In the genomic region with DNA sequence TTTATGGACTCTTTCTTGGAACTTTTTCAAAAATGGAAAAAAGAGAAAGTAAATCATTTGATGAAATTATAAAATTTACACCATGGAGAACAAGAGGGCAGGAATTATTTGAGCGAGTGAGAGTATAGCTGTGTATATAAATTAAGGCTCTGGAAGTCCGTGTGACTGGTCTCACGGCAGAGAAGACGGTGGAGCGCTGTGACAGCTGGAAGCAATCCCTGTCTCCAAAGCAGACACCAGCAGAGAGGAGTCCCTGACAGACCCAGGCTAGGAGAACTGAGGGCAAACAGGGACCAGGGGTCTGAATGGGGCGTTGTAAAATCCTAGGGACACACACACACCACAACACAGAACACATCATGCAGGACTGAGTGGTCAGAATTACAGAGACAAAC, we compare ENCODE assay signal across 26 mouse cellular contexts. TPM values are rescaled to one million over a fixed set of nuclear protein-coding genes. Genes with fewer than 3 reads are reported as not detected.
DNase-seq lines count a peak whose midpoint lies in the region; ATAC-seq and TF ChIP-seq lines count a peak whose summit lies in the region.
"Had no signal": no experiment of that assay in that cellular context is flagged by ENCODE, and none has a peak within 500 bp of the region (broad histone marks: within the 10 kb centered on the region; RNA-seq: fewer than 3 reads in every experiment).

No protein-coding gene starts in this region.

- no peak for TF ChIP-seq CTCF in kidney, adult 2 months (conservative IDR thresholded peaks at IDR 0.05; ENCODE audit: insufficient read depth, insufficient read length, low read depth, low read length)

- no peaks in the 10 kb centered on the region for H3K4me1 ChIP-seq in kidney, embryonic 14.5 days (ENCODE audit: control insufficient read depth, insufficient read depth, low read length)
- no peaks in the 10 kb centered on the region for H3K4me1 ChIP-seq in kidney, adult 2 months (ENCODE audit: control insufficient read depth, insufficient read depth, low read length)
- H3K4me1 ChIP-seq in midbrain, embryonic 10.5 days = peaks cover 14% of the 10 kb centered on the region; the same call in 1 of the 2 replicates
- no peaks in the 10 kb centered on the region for H3K4me1 ChIP-seq in midbrain, embryonic 13.5 days (replicated peaks)
- H3K4me1 ChIP-seq: forebrain, embryonic 13.5 days; limb, embryonic 12.5 days; neural tube, embryonic 13.5 days had no signal

- DNase-seq in kidney, adult 18-20 months = no peak
- peak; percentile 42 to 56 for DNase-seq in kidney, postnatal 4 days
- no peak for DNase-seq in kidney, adult 2 months
- DNase-seq in midbrain, embryonic 10.5 days (ENCODE audit: low spot score) = no peak
- no peak for DNase-seq in urinary bladder, postnatal 25 days (ENCODE audit: low spot score)
- DNase-seq: adrenal gland, adult 2 months; cerebellum, adult 2 months; cerebellum, postnatal 14 days; gastrocnemius, postnatal 10 days; heart, postnatal 10 days; lung, adult 2 months; thymus, adult 2 months; thymus, postnatal 36 days had no signal

- H3K27me3 ChIP-seq in kidney, embryonic 14.5 days (ENCODE audit: control insufficient read depth, insufficient read depth, low read length) = no peaks in the 10 kb centered on the region
- no peaks in the 10 kb centered on the region for H3K27me3 ChIP-seq in kidney, adult 2 months (replicated peaks; ENCODE audit: control insufficient read depth, insufficient read depth, low read length)
- no peaks in the 10 kb centered on the region for H3K27me3 ChIP-seq in midbrain, embryonic 10.5 days (ENCODE audit: low read depth, poor library complexity, severe bottlenecking)
- H3K27me3 ChIP-seq in midbrain, embryonic 13.5 days = no peaks in the 10 kb centered on the region
- H3K27me3 ChIP-seq: forebrain, embryonic 13.5 days; heart, embryonic 13.5 days; limb, embryonic 12.5 days; midbrain, embryonic 12.5 days; neural tube, embryonic 13.5 days had no signal

- peaks cover 16% of the 10 kb centered on the region for H3K36me3 ChIP-seq in kidney, embryonic 14.5 days (ENCODE audit: control insufficient read depth, insufficient read depth, low read length)
- no peaks in the 10 kb centered on the region for H3K36me3 ChIP-seq in kidney, adult 2 months (ENCODE audit: control insufficient read depth, insufficient read depth, low read length)
- peaks cover 57% of the 10 kb centered on the region for H3K36me3 ChIP-seq in midbrain, embryonic 10.5 days
- peaks cover 32% of the 10 kb centered on the region for H3K36me3 ChIP-seq in midbrain, embryonic 13.5 days

- TF ChIP-seq POLR2A in kidney, adult 2 months (IDR thresholded peaks at IDR 0.05; ENCODE audit: low read depth, low read length) = no peak

- no peak overlapping the region; the same call in 1 of the 2 replicates for H3K27ac ChIP-seq in kidney, embryonic 14.5 days (ENCODE audit: low read depth, low read length)
- H3K27ac ChIP-seq in kidney, adult 2 months (ENCODE audit: insufficient read depth, low read depth, low read length) = no peak overlapping the region
- H3K27ac ChIP-seq in midbrain, embryonic 10.5 days (replicated peaks) = peak overlapping the region; percentile 55
- H3K27ac ChIP-seq in midbrain, embryonic 13.5 days = no peak overlapping the region
- H3K27ac ChIP-seq: forebrain, embryonic 13.5 days; heart, embryonic 13.5 days; limb, embryonic 12.5 days; midbrain, embryonic 12.5 days; neural tube, embryonic 13.5 days had no signal

- no peak overlapping the region for H3K4me2 ChIP-seq in kidney, embryonic 14.5 days (replicated peaks; ENCODE audit: low read depth, low read length)
- H3K4me2 ChIP-seq in midbrain, embryonic 13.5 days (replicated peaks) = no peak overlapping the region
- H3K4me2 ChIP-seq: forebrain, embryonic 13.5 days; heart, embryonic 13.5 days; limb, embryonic 12.5 days; liver, embryonic 11.5 days; midbrain, embryonic 12.5 days; neural tube, embryonic 13.5 days had no signal

- no peak overlapping the region for H3K4me3 ChIP-seq in kidney, embryonic 14.5 days (ENCODE audit: low read length)
- H3K4me3 ChIP-seq in kidney, adult 2 months (ENCODE audit: insufficient read depth, low read depth, low read length) = no peak overlapping the region
- no peak overlapping the region for H3K4me3 ChIP-seq in midbrain, embryonic 10.5 days
- H3K4me3 ChIP-seq in midbrain, embryonic 13.5 days (replicated peaks) = no peak overlapping the region
- H3K4me3 ChIP-seq: forebrain, embryonic 13.5 days; heart, embryonic 13.5 days; limb, embryonic 12.5 days; midbrain, embryonic 12.5 days; neural tube, embryonic 13.5 days had no signal

- WGBS in kidney, embryonic 14.5 days = 33% methylated on average over 6 of the region's 6 CpGs
- WGBS in kidney, adult 2 months = 71% methylated on average over 6 of the region's 6 CpGs
- WGBS in midbrain, embryonic 10.5 days = 82% methylated on average over 6 of the region's 6 CpGs
- 78% methylated on average over 6 of the region's 6 CpGs for WGBS in midbrain, embryonic 13.5 days

- peak; percentile 72 for ATAC-seq in kidney, embryonic 14.5 days (ENCODE audit: low FRiP score, low TSS enrichment)
- ATAC-seq in midbrain, embryonic 13.5 days = no peak
- ATAC-seq: activated CD4-positive, CD25-positive, alpha-beta regulatory T cell, adult 4 months; CD4-positive, CD25-positive, alpha-beta regulatory T cell, adult 4 months; forebrain, embryonic 13.5 days; hindbrain, embryonic 16.5 days had no signal

- H3K9me3 ChIP-seq in kidney, embryonic 14.5 days (ENCODE audit: control insufficient read depth, low read length) = no peaks in the 10 kb centered on the region
- no peaks in the 10 kb centered on the region for H3K9me3 ChIP-seq in midbrain, embryonic 10.5 days (replicated peaks)
- H3K9me3 ChIP-seq in midbrain, embryonic 13.5 days = no peaks in the 10 kb centered on the region
- H3K9me3 ChIP-seq: forebrain, embryonic 13.5 days; heart, embryonic 13.5 days; limb, embryonic 12.5 days; midbrain, embryonic 12.5 days; neural tube, embryonic 13.5 days had no signal

- no peak overlapping the region for H3K9ac ChIP-seq in kidney, embryonic 14.5 days (ENCODE audit: low read depth, low read length)
- H3K9ac ChIP-seq in midbrain, embryonic 13.5 days (replicated peaks) = no peak overlapping the region
- H3K9ac ChIP-seq: forebrain, embryonic 13.5 days; heart, embryonic 13.5 days; limb, embryonic 12.5 days; midbrain, embryonic 12.5 days; neural tube, embryonic 13.5 days had no signal

RNA-seq across cellular contexts. Expression of a gene that starts 0.5 kb away (rescaled TPM):
- 0.41 TPM in 1 of 2 replicates, not detected in the other for polyA plus RNA-seq in kidney, embryonic 14.5 days (2014; fragmentation: Nextera tagmentation; extraction: Ambion mirVana)
- polyA plus RNA-seq in kidney, adult 2 months (2012; rRNA removed) = not detected in 2 replicates
- 0.19 and 0.42 TPM in 2 replicates for polyA plus RNA-seq in midbrain, embryonic 10.5 days (2016; fragmentation: Nextera tagmentation; extraction: Ambion mirVana)
- 0.42 and 0.53 TPM in 2 replicates for polyA plus RNA-seq in midbrain, embryonic 13.5 days (2015; fragmentation: Nextera tagmentation; extraction: Ambion mirVana)
- polyA plus RNA-seq: adrenal gland, adult 2 months; CD4-positive, CD25-positive, alpha-beta regulatory T cell, adult 4 months; forebrain, embryonic 13.5 days; gonadal fat pad, adult 2 months; heart, embryonic 13.5 days; intestine, embryonic 14.5 days; lung, adult 2 months; neural tube, embryonic 13.5 days had no signal

RNA-seq across cellular contexts. Expression of a gene that starts 11.3 kb away (rescaled TPM):
- 42.2 and 55.3 TPM in 2 replicates for polyA plus RNA-seq in kidney, embryonic 14.5 days (2014; fragmentation: Nextera tagmentation; extraction: Ambion mirVana)
- polyA plus RNA-seq in kidney, adult 2 months (2012; rRNA removed) = 0.75 and 1.1 TPM in 2 replicates
- 59.4 and 72.8 TPM in 2 replicates for polyA plus RNA-seq in midbrain, embryonic 10.5 days (2016; fragmentation: Nextera tagmentation; extraction: Ambion mirVana)
- polyA plus RNA-seq in midbrain, embryonic 13.5 days (2015; fragmentation: Nextera tagmentation; extraction: Ambion mirVana) = 22.9 and 24.6 TPM in 2 replicates

RNA-seq across cellular contexts. Expression of a gene that starts 22.2 kb away (rescaled TPM):
- polyA plus RNA-seq in kidney, embryonic 14.5 days (2014; fragmentation: Nextera tagmentation; extraction: Ambion mirVana) = 21.0 and 29.3 TPM in 2 replicates
- polyA plus RNA-seq in kidney, adult 2 months (2012; rRNA removed) = 20.1 and 20.8 TPM in 2 replicates
- polyA plus RNA-seq in midbrain, embryonic 10.5 days (2016; fragmentation: Nextera tagmentation; extraction: Ambion mirVana) = 32.4 and 34.4 TPM in 2 replicates
- 24.7 and 25.5 TPM in 2 replicates for polyA plus RNA-seq in midbrain, embryonic 13.5 days (2015; fragmentation: Nextera tagmentation; extraction: Ambion mirVana)

RNA-seq across cellular contexts. Expression of a gene that starts 26.4 kb away (rescaled TPM):
- polyA plus RNA-seq in kidney, embryonic 14.5 days (2014; fragmentation: Nextera tagmentation; extraction: Ambion mirVana) = 36.9 and 42.4 TPM in 2 replicates
- 49.3 and 55.0 TPM in 2 replicates for polyA plus RNA-seq in kidney, adult 2 months (2012; rRNA removed)
- polyA plus RNA-seq in midbrain, embryonic 10.5 days (2016; fragmentation: Nextera tagmentation; extraction: Ambion mirVana) = 56.6 and 57.3 TPM in 2 replicates
- polyA plus RNA-seq in midbrain, embryonic 13.5 days (2015; fragmentation: Nextera tagmentation; extraction: Ambion mirVana) = 50.6 and 55.6 TPM in 2 replicates

RNA-seq across cellular contexts. Expression of a gene that starts 40.5 kb away (rescaled TPM):
- polyA plus RNA-seq in kidney, embryonic 14.5 days (2014; fragmentation: Nextera tagmentation; extraction: Ambion mirVana) = 53.6 and 64.7 TPM in 2 replicates
- 122 and 126 TPM in 2 replicates for polyA plus RNA-seq in kidney, adult 2 months (2012; rRNA removed)
- polyA plus RNA-seq in midbrain, embryonic 10.5 days (2016; fragmentation: Nextera tagmentation; extraction: Ambion mirVana) = 168 TPM in 2 replicates
- polyA plus RNA-seq in midbrain, embryonic 13.5 days (2015; fragmentation: Nextera tagmentation; extraction: Ambion mirVana) = 116 and 118 TPM in 2 replicates

Comparison
In these comparisons a context has a peak if more than half of its experiments do, and no peak if none do; other contexts are left out.
1. DNase-seq: peak in kidney, postnatal 4 days (2 of 2); none in kidney, adult 18-20 months (single experiment), kidney, adult 2 months (single experiment), midbrain, embryonic 10.5 days (single experiment) and urinary bladder, postnatal 25 days (single experiment).
2. RNA of a gene that starts 11.3 kb away (polyA plus RNA-seq): 59.4 to 72.8 TPM in midbrain, embryonic 10.5 days, 42.2 to 55.3 TPM in kidney, embryonic 14.5 days and 22.9 to 24.6 TPM in midbrain, embryonic 13.5 days; 0.75 to 1.1 TPM in kidney, adult 2 months; every median in the first group is over 10 times any median in the second.